Mouse (Mus musculus): ENCODE measurements at regions not wholly inside any gene's neighbourhood (a gene's known extent, or its start where the extent isn't known, plus 50 kb on each side); places are given as distances from the start of the nearest gene placed in this dataset.
"Not testable (repeated sequence)": the region's sequence is repeated elsewhere in the genome, so short reads cannot be mapped to it uniquely, and the experiment has no call there.

- no peak for DNase-seq (ENCODE audit: low read depth, low spot score)
These were observed 414.3 kb downstream of the Gtdc1 start for GRCm38 (mm10) chr2:44513080-44513724.

DNA sequence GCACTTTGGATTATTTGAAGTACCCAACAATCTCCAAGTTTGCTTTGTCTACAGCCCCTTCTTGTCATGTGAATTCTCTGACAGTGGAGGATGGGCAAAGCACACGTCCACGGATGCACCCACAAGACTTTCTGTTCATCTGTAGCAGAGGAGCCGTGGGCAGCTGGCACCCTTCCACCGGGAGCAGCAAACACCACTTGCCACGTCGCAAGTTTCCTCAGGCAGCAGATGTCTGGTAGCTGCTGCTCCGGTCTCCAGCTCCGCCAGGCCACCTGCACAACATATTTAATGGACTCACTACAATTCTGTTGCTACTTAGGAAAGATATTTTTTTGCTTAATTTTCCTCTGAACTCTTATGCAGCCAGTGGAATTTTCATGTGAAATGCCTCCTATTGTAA is 415.1 kb downstream of the Gtdc1 start:
- DNase-seq (ENCODE audit: low read depth, low spot score) = no peak

GRCm38 (mm10) chr2:44509101-44509500 is 418.4 kb downstream of the Gtdc1 start:
- DNase-seq (ENCODE audit: low read depth, low spot score) = no peak

GRCm38 (mm10) chr2:44504273-44504672 is 423.2 kb downstream of the Gtdc1 start:
- no peak for DNase-seq (ENCODE audit: low read depth, low spot score)

- DNase-seq (ENCODE audit: low read depth, low spot score) = not testable (repeated sequence)
These were observed 436.7 kb downstream of the Gtdc1 start for GRCm38 (mm10) chr2:44490806-44491205.

GRCm38 (mm10) chr2:44490230-44490629 is 437.2 kb downstream of the Gtdc1 start:
- DNase-seq (ENCODE audit: low read depth, low spot score) = no peak

GRCm38 (mm10) chr2:44485880-44486279 is 441.6 kb downstream of the Gtdc1 start:
- no peak for DNase-seq (ENCODE audit: low read depth, low spot score)

DNA sequence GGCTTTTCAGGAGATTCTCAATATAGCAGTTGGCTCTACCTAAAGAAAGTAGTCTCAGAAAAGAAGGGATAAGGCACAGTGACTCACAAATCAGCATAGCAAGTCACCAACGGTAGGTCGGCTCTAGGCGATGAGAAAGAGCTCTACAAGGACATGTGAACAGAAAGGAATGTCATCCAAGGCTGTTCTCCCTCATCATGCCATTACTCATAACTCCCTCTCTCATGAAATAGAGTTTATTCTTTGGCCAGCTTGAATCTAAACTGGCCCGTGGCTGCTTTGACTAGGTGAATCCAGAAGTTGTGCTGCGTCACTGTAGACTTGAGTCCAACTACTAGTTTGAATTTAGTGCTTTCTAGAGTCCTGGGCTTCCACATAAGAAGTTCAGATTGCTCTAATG is 447.7 kb downstream of the Gtdc1 start:
- DNase-seq (ENCODE audit: low read depth, low spot score) = no peak

DNA sequence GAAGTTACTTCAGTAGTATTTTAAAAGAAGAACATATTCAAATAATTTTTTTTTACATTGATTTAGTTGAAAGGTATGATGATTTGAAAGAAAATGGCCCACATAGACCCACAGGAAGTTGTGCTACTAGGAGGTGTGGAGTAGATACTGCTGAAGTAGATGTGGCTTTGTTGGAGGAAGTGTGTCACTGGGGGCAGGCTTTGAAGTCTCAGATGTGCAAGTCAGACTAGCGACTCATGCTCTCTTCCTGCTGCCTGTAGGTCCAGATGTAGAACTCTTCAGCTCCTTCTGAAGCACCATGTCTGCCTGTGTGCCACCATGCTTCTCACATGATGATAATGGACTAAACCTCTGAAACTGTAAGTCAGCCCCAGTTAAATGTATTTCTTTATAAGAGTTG is 452.0 kb downstream of the Gtdc1 start:
- DNase-seq (ENCODE audit: low read depth, low spot score) = no peak

DNA sequence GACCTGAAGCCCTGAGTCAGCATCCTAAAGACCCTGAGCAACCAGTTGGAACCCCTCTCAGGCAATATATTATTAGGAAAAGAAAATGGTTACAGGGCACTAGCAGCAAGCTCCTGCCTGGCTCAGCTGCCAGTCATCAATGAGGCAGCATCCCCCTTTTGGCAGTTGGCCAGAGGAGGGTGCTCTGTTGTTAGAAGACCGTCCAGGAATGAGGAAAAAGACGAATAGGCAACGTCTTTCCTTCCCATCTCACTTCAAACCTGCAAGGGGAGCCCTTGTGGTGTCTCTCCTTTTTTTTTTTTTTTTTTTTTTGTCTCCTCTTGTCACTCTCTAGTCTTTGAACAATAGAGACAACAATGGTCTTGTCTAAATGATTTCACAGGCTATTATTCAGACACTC is 452.8 kb downstream of the Gtdc1 start:
- DNase-seq (ENCODE audit: low read depth, low spot score) = peak; percentile 13

GRCm38 (mm10) chr2:44471381-44471780 is 456.1 kb downstream of the Gtdc1 start:
- DNase-seq (ENCODE audit: low read depth, low spot score) = no peak

GRCm38 (mm10) chr2:44470953-44471352 is 456.5 kb downstream of the Gtdc1 start:
- no peak for DNase-seq (ENCODE audit: low read depth, low spot score)

GRCm38 (mm10) chr2:44464631-44465030 is 462.8 kb downstream of the Gtdc1 start:
- DNase-seq (ENCODE audit: low read depth, low spot score) = no peak

- DNase-seq (ENCODE audit: low read depth, low spot score) = no peak
These were observed 464.7 kb downstream of the Gtdc1 start for GRCm38 (mm10) chr2:44462619-44463329.

DNA sequence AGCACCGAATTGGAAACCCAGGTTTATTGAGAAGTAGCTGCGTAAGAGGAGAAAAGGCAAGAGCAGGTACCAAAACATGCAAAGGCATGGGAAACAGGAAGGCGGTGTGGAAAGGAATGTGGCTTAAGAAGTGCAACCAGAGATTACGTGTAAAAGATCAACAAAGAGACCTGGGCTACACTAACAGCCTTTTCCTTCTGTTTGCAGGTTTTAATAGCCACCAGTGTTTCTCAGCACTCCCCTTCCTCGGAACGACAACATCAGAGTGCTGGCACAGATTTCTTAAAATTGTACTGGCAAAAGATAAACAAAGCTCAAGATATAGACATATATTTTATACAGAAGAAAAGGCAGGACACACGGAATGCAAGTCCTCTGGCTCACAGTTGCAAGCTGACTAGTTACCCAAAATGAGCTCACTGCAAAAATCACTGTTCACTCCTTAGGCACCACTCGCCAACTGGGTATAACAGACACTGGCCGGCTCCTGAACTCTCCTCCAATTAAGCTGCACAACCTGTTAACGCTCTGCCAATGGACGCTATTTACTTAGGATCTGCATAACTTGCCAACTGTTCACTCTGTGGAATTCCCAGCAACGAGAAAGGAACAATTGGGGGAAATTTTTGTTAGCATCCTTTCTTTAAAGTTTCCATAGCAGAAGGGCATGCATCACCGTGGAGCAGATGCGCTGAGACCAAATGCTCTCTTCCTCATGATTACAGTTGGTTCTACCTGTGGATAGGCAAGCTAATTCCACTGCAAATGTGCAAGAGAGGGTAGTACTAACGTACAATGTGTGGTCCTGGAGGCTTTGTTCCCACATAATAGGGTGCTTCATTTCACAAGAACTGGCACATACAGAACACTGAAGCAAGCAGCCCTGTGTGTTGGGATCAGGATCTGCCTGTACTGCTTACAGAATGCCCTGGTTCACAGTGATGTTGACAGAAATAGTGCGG is 465.9 kb downstream of the Gtdc1 start:
- DNase-seq (ENCODE audit: low read depth, low spot score) = no peak

GRCm38 (mm10) chr2:44449471-44449870 is 478.0 kb downstream of the Gtdc1 start:
- no peak for DNase-seq (ENCODE audit: low read depth, low spot score)

All from embryo, embryonic 11.5 days (tissue).